In genomic region chr2:69810169-69810568, GRCm38 (mm10) we compare ENCODE assay signal across 9 mouse cellular contexts. TPM values are rescaled to one million over a fixed set of nuclear protein-coding genes. Genes with fewer than 3 reads are reported as not detected.
"Had no signal": no experiment of that assay in that cellular context is flagged by ENCODE, and none has a peak within 500 bp of the region (broad histone marks: within the 10 kb centered on the region; RNA-seq: fewer than 3 reads in every experiment).

No protein-coding gene starts in this region.

- DNase-seq: kidney, adult 18-20 months; kidney, postnatal 10 days; lung, adult 2 months; lung, postnatal 36 days; midbrain, embryonic 14.5 days; thymus, adult 18-20 months; thymus, postnatal 14 days had no signal

RNA-seq across cellular contexts. Expression of gene Klhl23, which starts 11.6 kb away (rescaled TPM):
- total RNA-seq: monocyte, adult 5-6 weeks; neutrophil, adult 5-6 weeks had no signal
